ENCODE assay signal across 10 mouse cellular contexts in the genomic region with DNA sequence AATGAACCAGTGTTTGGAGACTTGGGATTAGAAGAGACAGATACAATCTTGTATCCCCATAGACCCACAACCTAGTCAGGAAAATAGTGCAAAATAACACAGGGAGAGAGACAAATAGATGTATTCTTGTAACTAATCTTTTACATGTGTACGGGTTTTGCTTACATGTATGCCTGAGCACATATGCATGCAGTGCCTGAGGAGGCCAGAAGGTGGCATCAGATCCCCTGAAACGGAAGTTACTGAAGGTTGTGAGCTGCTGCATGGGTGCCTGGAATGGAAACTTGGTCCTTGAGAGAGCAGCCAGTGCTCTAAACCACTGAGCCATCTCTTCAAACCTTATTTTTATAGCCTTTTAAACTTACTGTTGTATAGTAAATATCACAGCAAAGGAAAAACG. TPM values are rescaled to one million over a fixed set of nuclear protein-coding genes. Genes with fewer than 3 reads are reported as not detected.
A peak's percentile ranks its signal among the peaks of the same experiment; 100 is the strongest.
DNase-seq lines count a peak whose midpoint lies in the region; ATAC-seq and TF ChIP-seq lines count a peak whose summit lies in the region.
"Had no signal": no experiment of that assay in that cellular context is flagged by ENCODE, and none has a peak within 500 bp of the region (broad histone marks: within the 10 kb centered on the region; RNA-seq: fewer than 3 reads in every experiment).

No protein-coding gene starts in this region.

- H3K9me3 ChIP-seq in kidney, postnatal 0 days (replicated peaks; ENCODE audit: low read length) = no peaks in the 10 kb centered on the region
- H3K9me3 ChIP-seq in kidney, embryonic 16.5 days (ENCODE audit: low read length) = no peaks in the 10 kb centered on the region
- no peaks in the 10 kb centered on the region for H3K9me3 ChIP-seq in lung, postnatal 0 days (ENCODE audit: low read length)
- H3K9me3 ChIP-seq: lung, embryonic 15.5 days had no signal

- H3K4me3 ChIP-seq in kidney, postnatal 0 days (replicated peaks; ENCODE audit: low read depth, low read length) = no peak overlapping the region
- H3K4me3 ChIP-seq in kidney, embryonic 16.5 days (ENCODE audit: low read length) = no peak overlapping the region
- no peak overlapping the region for H3K4me3 ChIP-seq in lung, postnatal 0 days (ENCODE audit: low read depth, low read length)
- H3K4me3 ChIP-seq: lung, embryonic 15.5 days had no signal

- H3K4me1 ChIP-seq in kidney, postnatal 0 days (replicated peaks; ENCODE audit: insufficient read depth, low read length) = no peaks in the 10 kb centered on the region
- no peaks in the 10 kb centered on the region for H3K4me1 ChIP-seq in kidney, embryonic 16.5 days (ENCODE audit: insufficient read depth, low read length)
- no peaks in the 10 kb centered on the region for H3K4me1 ChIP-seq in lung, postnatal 0 days (ENCODE audit: insufficient read depth, low read depth, low read length)
- H3K4me1 ChIP-seq: lung, embryonic 15.5 days had no signal

- H3K9ac ChIP-seq in kidney, postnatal 0 days (ENCODE audit: low read depth, low read length) = no peak overlapping the region
- H3K9ac ChIP-seq in kidney, embryonic 16.5 days (replicated peaks; ENCODE audit: low read length) = no peak overlapping the region
- H3K9ac ChIP-seq in lung, postnatal 0 days (replicated peaks; ENCODE audit: low read depth) = no peak overlapping the region
- H3K9ac ChIP-seq: lung, embryonic 15.5 days had no signal

- H3K4me2 ChIP-seq in kidney, postnatal 0 days (ENCODE audit: low read length) = no peak overlapping the region
- H3K4me2 ChIP-seq in kidney, embryonic 16.5 days (replicated peaks; ENCODE audit: low read depth, low read length) = no peak overlapping the region
- no peak overlapping the region for H3K4me2 ChIP-seq in lung, postnatal 0 days (replicated peaks; ENCODE audit: low read depth, low read length)
- H3K4me2 ChIP-seq: lung, embryonic 15.5 days had no signal

- TF ChIP-seq EP300 in lung, postnatal 0 days (IDR thresholded peaks at IDR 0.05) = no peak

- DNase-seq in kidney, postnatal 0 days (ENCODE audit: low spot score) = no peak
- DNase-seq in CD4-positive helper T cell, adult 2 months (ENCODE audit: low read depth, low spot score) = peak; percentile 36
- DNase-seq in NIH3T3 (ENCODE audit: low read depth) = peak; percentile 33
- no peak for DNase-seq in lung, postnatal 0 days (ENCODE audit: low spot score)
- no peak for DNase-seq in layer of hippocampus, adult 8-10 months (ENCODE audit: low spot score in 2 of 2)
- no peak for DNase-seq in gastrocnemius, postnatal 25 days
- DNase-seq: cerebellum, adult 9-11 months had no signal

- no peaks in the 10 kb centered on the region for H3K27me3 ChIP-seq in kidney, postnatal 0 days (ENCODE audit: insufficient read depth, low read length)
- no peaks in the 10 kb centered on the region for H3K27me3 ChIP-seq in kidney, embryonic 16.5 days (ENCODE audit: insufficient read depth, low read length)
- H3K27me3 ChIP-seq in lung, postnatal 0 days (replicated peaks; ENCODE audit: insufficient read depth, low read length) = no peaks in the 10 kb centered on the region
- H3K27me3 ChIP-seq: lung, embryonic 15.5 days had no signal

- no peak for ATAC-seq in kidney, postnatal 0 days (replicated peaks; ENCODE audit: low FRiP score, low read depth)
- no peak for ATAC-seq in kidney, embryonic 16.5 days (ENCODE audit: low FRiP score, low TSS enrichment)
- ATAC-seq in lung, postnatal 0 days = no peak
- no peak for ATAC-seq in monocyte, adult 5-6 weeks (replicated peaks; ENCODE audit: insufficient number of reproducible peaks, low FRiP score, low TSS enrichment, poor library complexity, severe bottlenecking)

- 0 out of 2 replicates have a peak, but pooled peaks cover 4% of the 10 kb centered on the region for H3K36me3 ChIP-seq in kidney, postnatal 0 days (ENCODE audit: insufficient read depth, low read length)
- peaks cover 36% of the 10 kb centered on the region for H3K36me3 ChIP-seq in kidney, embryonic 16.5 days (ENCODE audit: insufficient read depth, low read length)
- H3K36me3 ChIP-seq in lung, postnatal 0 days (ENCODE audit: insufficient read depth, low read length) = peaks cover 10% of the 10 kb centered on the region; the same call in 1 of the 2 replicates

- H3K27ac ChIP-seq in kidney, postnatal 0 days = no peak overlapping the region
- H3K27ac ChIP-seq in kidney, embryonic 16.5 days (ENCODE audit: low read length) = no peak overlapping the region
- H3K27ac ChIP-seq in lung, postnatal 0 days (ENCODE audit: low read length) = no peak overlapping the region
- H3K27ac ChIP-seq: lung, embryonic 15.5 days had no signal

- 84% methylated on average over 3 of the region's 3 CpGs for WGBS in kidney, postnatal 0 days
- WGBS in kidney, embryonic 16.5 days = 81% methylated on average over 3 of the region's 3 CpGs
- WGBS in lung, postnatal 0 days = 86% methylated on average over 3 of the region's 3 CpGs

- peak; percentile 61 for TF ChIP-seq CTCF in kidney, postnatal 0 days (IDR thresholded peaks at IDR 0.05; ENCODE audit: low read depth)
- peak; percentile 62 for TF ChIP-seq CTCF in lung, postnatal 0 days (IDR thresholded peaks at IDR 0.05)

RNA-seq across cellular contexts. Expression of gene Ttl, which starts 12.6 kb away (rescaled TPM):
- polyA plus RNA-seq in kidney, postnatal 0 days (2015; fragmentation: Nextera tagmentation; extraction: Ambion mirVana) = 9.7 and 10.0 TPM in 2 replicates
- 13.4 TPM in 2 replicates for polyA plus RNA-seq in kidney, embryonic 16.5 days (2015; fragmentation: Nextera tagmentation; extraction: Ambion mirVana)
- polyA plus RNA-seq in lung, postnatal 0 days (2015; fragmentation: Nextera tagmentation; extraction: Ambion mirVana) = 10.0 and 11.6 TPM in 2 replicates
- total RNA-seq in layer of hippocampus, adult 8-10 months (2022) = 10 to 100 TPM; 32.4 to 37.3 (median 35.4) TPM
- 1.7 to 5.8 TPM (median 2.2 TPM) in 3 replicates for total RNA-seq in monocyte, adult 5-6 weeks (2017)
- total RNA-seq in gastrocnemius, postnatal 25 days (2021) = 1 to 10 TPM; 6.0 to 6.3 TPM

RNA-seq across cellular contexts. Expression of gene Polr1b, which starts 22.5 kb away (rescaled TPM):
- 17.4 and 19.5 TPM in 2 replicates for polyA plus RNA-seq in kidney, postnatal 0 days (2015; fragmentation: Nextera tagmentation; extraction: Ambion mirVana)
- 27.2 and 33.4 TPM in 2 replicates for polyA plus RNA-seq in kidney, embryonic 16.5 days (2015; fragmentation: Nextera tagmentation; extraction: Ambion mirVana)
- polyA plus RNA-seq in lung, postnatal 0 days (2015; fragmentation: Nextera tagmentation; extraction: Ambion mirVana) = 5.5 and 6.7 TPM in 2 replicates
- total RNA-seq in layer of hippocampus, adult 8-10 months (2022) = 10 to 100 TPM; 19.7 to 22.1 (median 21.2) TPM
- total RNA-seq in monocyte, adult 5-6 weeks (2017) = 6.4 to 20.7 TPM (median 13.2 TPM) in 3 replicates
- 10 to 100 TPM; 10.7 to 11.4 TPM for total RNA-seq in gastrocnemius, postnatal 25 days (2021)

RNA-seq across cellular contexts. Expression of gene Vinac1, which starts 30.3 kb away (rescaled TPM):
- polyA plus RNA-seq in kidney, postnatal 0 days (2015; fragmentation: Nextera tagmentation; extraction: Ambion mirVana) = 0.05 and 0.11 TPM in 2 replicates
- polyA plus RNA-seq in kidney, embryonic 16.5 days (2015; fragmentation: Nextera tagmentation; extraction: Ambion mirVana) = 0.04 TPM in 1 of 2 replicates, not detected in the other
- polyA plus RNA-seq in lung, postnatal 0 days (2015; fragmentation: Nextera tagmentation; extraction: Ambion mirVana) = 0.18 and 0.23 TPM in 2 replicates
- under 1 TPM in 1 of 4 experiments, not detected in 3; 0.11 TPM for total RNA-seq in layer of hippocampus, adult 8-10 months (2022)
- total RNA-seq in monocyte, adult 5-6 weeks (2017) = not detected in 3 replicates
- not detected for total RNA-seq in gastrocnemius, postnatal 25 days (2021)

RNA-seq across cellular contexts. Expression of gene Chchd5, which starts 51.2 kb away (rescaled TPM):
- 24.9 and 26.8 TPM in 2 replicates for polyA plus RNA-seq in kidney, postnatal 0 days (2015; fragmentation: Nextera tagmentation; extraction: Ambion mirVana)
- 26.1 and 27.0 TPM in 2 replicates for polyA plus RNA-seq in kidney, embryonic 16.5 days (2015; fragmentation: Nextera tagmentation; extraction: Ambion mirVana)
- 21.1 and 21.4 TPM in 2 replicates for polyA plus RNA-seq in lung, postnatal 0 days (2015; fragmentation: Nextera tagmentation; extraction: Ambion mirVana)
- 10 to 100 TPM; 11.8 to 14.3 (median 12.4) TPM for total RNA-seq in layer of hippocampus, adult 8-10 months (2022)
- 1.4 to 12.5 TPM (median 5.5 TPM) in 3 replicates for total RNA-seq in monocyte, adult 5-6 weeks (2017)
- 1 to 10 TPM; 7.4 to 8.4 TPM for total RNA-seq in gastrocnemius, postnatal 25 days (2021)

Comparison
In these comparisons a context has a peak if more than half of its experiments do, and no peak if none do; other contexts are left out.
1. DNase-seq: peak in CD4-positive helper T cell, adult 2 months (single experiment) and NIH3T3 (single experiment); none in kidney, postnatal 0 days (single experiment), lung, postnatal 0 days (single experiment), layer of hippocampus, adult 8-10 months (0 of 2) and gastrocnemius, postnatal 25 days (single experiment).